Mouse (Mus musculus) spleen, adult 2 months (tissue): ENCODE data around the gene Lin54.

ENCODE experiments used
- CTCF ChIP-seq: fragments of 200-500 bp; IDR thresholded peaks from 2 replicates; pipeline ENCODE4 v1.5.1; 2011; ENCODE audit warnings: mild to moderate bottlenecking, inconsistent platforms; ENCODE audit not compliant: insufficient read depth, insufficient read length, insufficient replicate concordance; ENCODE audit errors: extremely low read depth
- POLR2A ChIP-seq: fragments of 200-500 bp; IDR thresholded peaks from 2 replicates; pipeline ENCODE4 v1.6.1; 2011; ENCODE audit warnings: low read depth, low read length, inconsistent platforms

DNA sequence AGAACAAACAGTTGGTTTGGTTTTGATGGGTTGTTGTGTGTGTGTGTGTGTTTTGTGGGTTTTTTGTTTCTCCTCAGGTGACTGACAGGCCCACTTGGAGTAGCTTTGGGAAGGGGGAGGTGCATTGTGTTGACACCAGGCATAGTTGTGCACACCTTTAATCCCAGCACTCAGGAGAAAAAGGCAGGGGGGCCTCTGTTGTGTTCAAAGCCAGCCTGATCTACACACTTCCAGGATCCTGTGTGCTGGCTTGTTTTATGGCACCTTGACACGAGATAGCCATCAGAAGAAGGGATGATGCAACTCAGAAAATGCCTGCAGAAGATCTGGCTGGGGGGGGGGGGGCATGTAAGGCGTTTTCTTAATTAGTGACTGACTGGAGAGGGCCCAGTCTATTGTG, 69.5 kb downstream of the Lin54 start:
- TF ChIP-seq CTCF (no peak), POLR2A (no peak)
